Mouse (Mus musculus) cerebellum, postnatal 10 days (tissue): Measurements from ENCODE around the gene Cep57.
A peak's percentile ranks its signal among the peaks of the same experiment; 100 is the strongest.

ENCODE experiments used
- DNase-seq, 2 experiments: peaks; one replicate each; pipeline ENCODE4 v3.0.0; 2021; ENCODE audit warnings: mixed read lengths in 2 of 2

The Cep57 gene

GRCm38 (mm10) chr9:13826832-13827405 lies at the start of gene Cep57:
Cep57 (minus strand) TSS chr9:13827107.
- peak; percentile 97 for DNase-seq

DNA sequence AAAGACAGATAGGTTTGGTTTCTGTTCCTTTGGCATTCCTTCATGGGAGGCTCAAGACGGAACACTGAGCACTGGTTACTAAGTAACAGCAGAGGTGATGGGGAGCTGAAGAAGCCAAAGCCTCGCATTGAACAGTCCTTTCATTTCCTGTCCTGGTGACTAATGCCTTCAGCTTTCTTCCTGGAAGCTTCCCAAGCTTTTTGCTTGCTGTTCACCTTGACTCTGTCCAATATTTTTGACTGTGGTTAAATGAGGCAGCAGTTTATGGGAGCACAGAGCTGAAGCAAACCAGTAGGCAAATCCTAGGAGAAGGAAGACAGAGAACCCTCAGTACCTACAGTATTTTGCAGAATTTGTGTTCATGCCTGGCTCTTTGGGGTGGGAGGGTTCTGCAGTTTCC lies 48.4 kb upstream of the Cep57 start:
- no peak for DNase-seq

- DNase-seq = peak in 1 of 2 experiments; percentile 30
Observed at GRCm38 (mm10) chr9:13874359-13874758, 47.5 kb upstream of the Cep57 start.

GRCm38 (mm10) chr9:13871631-13872030 lies 44.7 kb upstream of the Cep57 start:
- DNase-seq = no peak

DNA sequence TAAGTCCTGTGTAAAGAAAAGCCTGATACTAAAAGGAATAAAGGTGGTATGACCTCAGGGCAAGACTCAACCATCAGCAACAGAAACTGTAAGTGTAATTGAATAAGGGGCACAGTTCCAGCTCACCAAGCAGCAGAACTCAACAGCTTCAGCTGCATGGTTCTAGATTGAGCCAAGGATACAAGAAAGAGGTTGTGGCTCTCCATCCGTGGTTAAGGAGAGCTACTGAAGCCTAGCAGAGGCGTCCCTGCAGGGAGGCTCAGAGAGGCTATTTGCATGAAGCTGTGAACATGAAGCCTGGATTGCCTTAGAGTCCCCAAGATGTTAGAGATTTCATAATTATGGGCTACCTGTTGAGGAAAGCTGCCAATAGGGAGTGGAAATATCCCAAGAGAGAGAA lies 40.7 kb upstream of the Cep57 start:
- DNase-seq = no peak

GRCm38 (mm10) chr9:13856777-13857176 lies 29.9 kb upstream of the Cep57 start:
- no peak for DNase-seq

- no peak for DNase-seq
Observed at GRCm38 (mm10) chr9:13856247-13856646, 29.3 kb upstream of the Cep57 start.

- DNase-seq = no peak
Observed at GRCm38 (mm10) chr9:13853876-13854275, 27.0 kb upstream of the Cep57 start.

DNA sequence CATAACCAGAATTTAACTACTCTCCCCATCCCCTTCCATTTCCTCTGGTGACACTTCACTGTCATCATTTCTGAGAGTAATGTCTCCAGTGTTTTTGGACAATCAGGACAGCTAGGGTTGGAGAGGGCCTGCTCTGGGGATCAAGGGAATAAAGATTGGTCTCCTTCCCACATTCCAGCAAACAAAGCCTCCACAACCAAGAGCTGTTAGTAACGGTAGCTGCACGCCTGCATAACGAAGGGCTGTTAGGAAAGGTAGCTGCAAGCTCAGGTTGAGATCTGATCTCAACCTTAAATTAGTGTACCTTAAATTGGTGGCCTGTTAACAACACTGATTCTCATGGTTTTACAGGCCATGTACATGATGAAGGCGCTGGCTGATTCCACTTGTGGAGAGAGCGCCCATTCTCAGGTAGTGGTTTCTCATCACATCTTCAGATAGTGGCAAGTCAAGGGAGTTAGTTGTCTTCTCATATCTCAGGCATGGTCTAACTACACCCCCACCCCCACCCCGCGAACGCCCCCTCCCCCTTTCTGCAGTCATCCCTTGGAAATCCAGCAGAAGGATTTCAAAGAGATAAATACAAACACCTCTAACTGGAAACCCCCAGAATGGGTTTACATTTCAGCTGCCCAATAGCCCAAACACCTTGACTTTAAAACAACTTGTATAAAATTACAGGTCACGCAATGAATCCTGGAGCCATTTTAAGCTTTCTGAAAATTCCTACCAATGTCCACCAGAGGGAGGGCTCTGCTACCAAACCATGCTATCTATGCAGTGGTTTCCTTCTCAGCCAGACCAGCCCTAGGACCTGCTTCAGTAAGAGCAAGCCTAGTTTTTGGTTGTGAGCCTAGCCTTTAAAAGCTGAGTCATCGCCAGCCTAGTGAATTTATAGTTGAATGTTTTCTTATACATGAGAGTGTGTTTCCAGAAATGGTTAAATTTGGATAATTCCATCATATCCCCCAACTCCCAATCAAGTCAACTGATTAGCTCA lies 21.9 kb upstream of the Cep57 start:
- peak; percentile 42 to 60 for DNase-seq

DNA sequence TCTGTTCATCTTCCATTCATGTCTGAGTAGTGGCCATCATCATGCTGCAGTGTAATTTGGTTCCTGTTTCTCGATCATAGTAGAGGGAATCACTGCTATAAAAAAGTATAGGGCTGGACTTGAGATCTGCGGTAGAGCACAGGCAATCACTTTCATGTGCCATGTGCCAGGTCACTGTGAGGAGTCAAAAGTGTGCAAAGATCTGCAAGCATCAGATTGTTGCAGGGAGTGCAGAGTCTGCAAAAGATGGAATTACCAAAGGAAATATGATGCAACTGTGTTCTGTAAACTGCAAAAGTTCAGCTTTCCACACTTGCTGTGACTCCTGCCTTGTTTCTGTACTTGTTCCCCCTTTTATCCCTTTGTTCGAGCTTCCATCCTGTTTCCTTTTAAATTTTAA lies 20.7 kb upstream of the Cep57 start:
- no peak for DNase-seq

GRCm38 (mm10) chr9:13836726-13837125 lies 9.8 kb upstream of the Cep57 start:
- no peak for DNase-seq

- no peak for DNase-seq
Observed at GRCm38 (mm10) chr9:13835256-13835655, 8.3 kb upstream of the Cep57 start.

DNA sequence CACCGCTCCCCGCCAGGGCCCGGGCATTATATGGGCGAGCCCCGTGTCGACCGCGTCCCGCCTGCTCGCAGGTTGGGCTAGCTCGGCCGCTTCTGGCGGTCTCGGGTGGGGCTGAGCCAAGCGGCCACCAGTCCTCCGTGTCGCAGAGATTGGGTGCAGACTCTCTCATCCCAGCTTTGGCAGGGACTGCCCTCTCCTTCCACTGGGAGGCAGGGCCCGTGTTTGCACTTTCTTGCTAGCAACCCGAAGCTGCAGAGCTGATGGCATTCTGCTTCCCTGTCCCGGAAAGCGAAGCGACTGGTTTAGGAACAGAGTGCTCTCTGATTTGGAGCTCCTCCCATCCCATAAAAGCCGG lies 1.2 kb upstream of the Cep57 start:
- no peak for DNase-seq

GRCm38 (mm10) chr9:13827406-13828086 lies 639 bp upstream of the Cep57 start, which contains the start of gene Fam76b:
Fam76b (plus strand) TSS chr9:13827716.
- DNase-seq = peak; percentile 99

- no peak for DNase-seq
Observed at GRCm38 (mm10) chr9:13826391-13826805, 509 bp downstream of the Cep57 start.

GRCm38 (mm10) chr9:13825896-13826295 lies 1.0 kb downstream of the Cep57 start:
- no peak for DNase-seq

- DNase-seq = no peak
Observed at GRCm38 (mm10) chr9:13820774-13821173, 6.1 kb downstream of the Cep57 start.

- no peak for DNase-seq
Observed at GRCm38 (mm10) chr9:13818369-13818768, 8.5 kb downstream of the Cep57 start.

- no peak for DNase-seq
Observed at GRCm38 (mm10) chr9:13809937-13810336, 17.0 kb downstream of the Cep57 start.

- DNase-seq = no peak
Observed at GRCm38 (mm10) chr9:13807657-13808056, 19.2 kb downstream of the Cep57 start.

GRCm38 (mm10) chr9:13806854-13807253 lies 20.1 kb downstream of the Cep57 start:
- no peak for DNase-seq

GRCm38 (mm10) chr9:13804480-13804879 lies 22.4 kb downstream of the Cep57 start:
- DNase-seq = no peak

DNA sequence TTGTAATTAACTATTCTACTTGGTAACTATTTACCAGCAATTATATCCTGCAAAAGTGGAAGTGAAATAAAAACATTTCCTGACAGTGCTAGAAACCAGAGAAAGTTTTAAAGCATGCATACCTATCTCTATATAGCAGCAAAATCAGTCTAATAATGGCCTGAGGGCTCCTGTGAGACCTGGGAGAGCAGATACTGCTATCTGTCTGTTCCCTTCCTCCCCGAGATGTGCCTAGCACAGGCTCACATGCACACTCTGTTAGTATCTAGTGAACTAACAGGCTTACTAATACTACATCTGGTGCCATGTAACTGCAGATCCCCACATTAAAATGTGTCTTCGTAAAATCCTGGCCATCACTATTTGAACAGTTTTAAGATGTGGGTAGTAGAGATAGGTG lies 32.2 kb downstream of the Cep57 start:
- DNase-seq = no peak

DNA sequence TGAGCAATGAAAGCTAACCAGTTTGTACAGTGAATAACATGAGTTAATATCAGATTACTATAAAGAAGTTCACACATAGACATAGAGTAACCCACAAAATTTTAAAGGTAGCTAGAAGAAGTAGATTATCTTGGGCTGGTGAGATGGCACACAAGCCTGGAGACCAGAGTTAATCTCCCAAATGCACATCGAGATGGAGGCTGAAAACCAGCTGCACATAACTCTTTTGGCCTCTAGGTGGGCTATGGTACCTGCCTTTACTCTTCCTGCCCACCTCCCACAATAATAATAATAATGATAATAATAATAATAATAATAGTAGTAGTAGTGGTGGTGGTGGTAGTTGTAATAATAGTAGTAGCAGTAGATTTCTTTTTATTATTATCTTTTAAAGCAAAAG lies 32.6 kb downstream of the Cep57 start:
- DNase-seq = no peak
